Mouse (Mus musculus) hindbrain, postnatal 0 days (tissue): ENCODE results near the gene Ncapd2. TPM values are rescaled to one million over a fixed set of nuclear protein-coding genes. Genes with fewer than 3 reads are reported as not detected.
A peak's percentile ranks its signal among the peaks of the same experiment; 100 is the strongest.

Source experiments
- ATAC-seq: fragments of 200-750 bp; cut with Nextera tagmentation; 2 replicates; pipeline ENCODE4 v1.8.0; 2017; ENCODE audit warnings: mild to moderate bottlenecking, moderate TSS enrichment, moderate library complexity
- DNase-seq: peaks from one replicate; pipeline ENCODE4 v3.0.0-alpha.2; 2015; ENCODE audit warnings: low spot score
- H3K27ac ChIP-seq: fragments of 300-500 bp; sonication (generic); 2 replicates; pipeline ENCODE4 v1.5.1; 2014; ENCODE audit warnings: mild to moderate bottlenecking
- H3K27me3 ChIP-seq: fragments of 300-500 bp; sonication (generic); 2 replicates; pipeline ENCODE4 v1.6.1; 2014; ENCODE audit warnings: low read length, mixed read lengths; ENCODE audit not compliant: insufficient read depth
- H3K36me3 ChIP-seq: fragments of 300-500 bp; sonication (generic); 2 replicates; pipeline ENCODE4 v1.6.1; 2014; ENCODE audit warnings: low read length, mixed read lengths; ENCODE audit not compliant: insufficient read depth
- H3K4me1 ChIP-seq: fragments of 300-500 bp; sonication (generic); 2 replicates; pipeline ENCODE4 v1.6.1; 2014; ENCODE audit warnings: antibody characterized with exemption, low read length, mixed read lengths; ENCODE audit not compliant: insufficient read depth
- H3K4me2 ChIP-seq: fragments of 300-500 bp; sonication (generic); 2 replicates; pipeline ENCODE4 v1.6.1; 2014; ENCODE audit warnings: low read depth, mild to moderate bottlenecking, low read length, moderate library complexity, mixed read lengths
- H3K4me3 ChIP-seq: fragments of 300-500 bp; sonication (generic); 2 replicates; pipeline ENCODE4 v1.5.1; 2014; ENCODE audit warnings: low read length
- H3K9ac ChIP-seq: fragments of 300-500 bp; sonication (generic); replicated peaks from 2 replicates; pipeline ENCODE4 v1.6.1; 2014; ENCODE audit warnings: mild to moderate bottlenecking, low read length, moderate library complexity, mixed read lengths
- H3K9me3 ChIP-seq: fragments of 300-500 bp; sonication (generic); 2 replicates; pipeline ENCODE4 v1.6.1; 2016; ENCODE audit warnings: low read length, mixed read lengths
- CTCF ChIP-seq: IDR thresholded peaks from 2 replicates; pipeline ENCODE4 v1.5.1; 2016; ENCODE audit warnings: antibody characterized with exemption, control low read depth, low read depth
- WGBS: fragments of 180-500 bp; shearing (Covaris S2); extraction: QIAGEN DNeasy Blood & Tissue Kit; methylation state at CpG from one replicate; pipeline ENCODE4 v1.1.7; 2014; 5-methylcytosine and 5-hydroxymethylcytosine counted together
- polyA plus RNA-seq: library from polyadenylated mRNA; unstranded; fragments of >200 nt; fragmentation: Nextera tagmentation; extraction: Ambion mirVana; gene quantifications from 2 replicates; pipeline ENCODE4 v1.2.1, GENCODE M21; 2015
- total RNA-seq: library from RNA; depleted of rRNA; stranded (reverse); fragments of >200 nt; gene quantifications from 2 replicates; pipeline ENCODE4 v1.2.3, GENCODE M21; 2014

The Ncapd2 gene
- total and polyA plus RNA-seq, 2 experiments from 2014 or later = 30.3 to 47.1 TPM

GRCm38 (mm10) chr6:125225518-125226115 lies 34.1 kb upstream of the Ncapd2 start:
- no peak overlapping the region for H3K9ac ChIP-seq
- no peaks in the 10 kb centered on the region for H3K9me3 ChIP-seq
- WGBS = 86% methylated on average over 5 of the region's 5 CpGs
- no peaks in the 10 kb centered on the region for H3K36me3 ChIP-seq
- DNase-seq (no peak), ATAC-seq (no peak)
- no peaks in the 10 kb centered on the region for H3K27me3 ChIP-seq
- no peak overlapping the region for H3K4me2 ChIP-seq
- peak; percentile 48 for TF ChIP-seq CTCF
- H3K4me1 ChIP-seq = no peaks in the 10 kb centered on the region
- H3K4me3 ChIP-seq = no peak overlapping the region
- no peak overlapping the region for H3K27ac ChIP-seq

DNA sequence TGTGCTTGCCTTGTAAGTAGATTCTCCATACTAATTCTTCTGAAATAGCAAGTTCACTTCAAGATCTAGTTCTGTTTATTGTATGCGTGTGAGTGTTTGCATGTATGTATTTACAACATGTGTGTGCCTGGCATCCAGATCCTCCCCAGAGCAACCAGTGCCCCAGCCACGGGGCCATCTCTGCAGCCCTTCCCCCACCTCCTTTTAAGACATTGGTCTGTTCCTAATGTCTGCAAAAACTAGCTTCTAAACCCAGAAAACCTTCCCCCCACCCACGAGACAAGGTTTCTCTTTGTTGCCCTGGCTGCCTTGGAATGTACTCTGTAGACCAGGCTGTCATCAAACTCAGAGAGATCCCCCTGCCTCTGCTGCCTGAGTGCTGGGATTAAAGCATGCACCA lies 31.1 kb upstream of the Ncapd2 start:
- ATAC-seq (no peak), DNase-seq (no peak)
- Histone ChIP-seq H3K4me3 (no peak overlapping the region), H3K36me3 (no peaks in the 10 kb centered on the region), H3K27ac (no peak overlapping the region), H3K9me3 (no peaks in the 10 kb centered on the region), H3K4me2 (no peak overlapping the region), H3K27me3 (no peaks in the 10 kb centered on the region), H3K9ac (no peak overlapping the region), H3K4me1 (no peaks in the 10 kb centered on the region)
- TF ChIP-seq CTCF = no peak
- WGBS = 88% methylated on average over 3 of the region's 3 CpGs

GRCm38 (mm10) chr6:125222146-125222545 lies 30.6 kb upstream of the Ncapd2 start:
- no peaks in the 10 kb centered on the region for H3K36me3 ChIP-seq
- H3K4me3 ChIP-seq = no peak overlapping the region
- no peak overlapping the region for H3K9ac ChIP-seq
- ATAC-seq = no peak
- TF ChIP-seq CTCF = no peak
- DNase-seq = no peak
- H3K27me3 ChIP-seq = no peaks in the 10 kb centered on the region
- WGBS = 72% methylated on average over 2 of the region's 2 CpGs
- H3K4me2 ChIP-seq = no peak overlapping the region
- H3K27ac ChIP-seq = no peak overlapping the region
- H3K9me3 ChIP-seq = no peaks in the 10 kb centered on the region
- no peaks in the 10 kb centered on the region for H3K4me1 ChIP-seq

DNA sequence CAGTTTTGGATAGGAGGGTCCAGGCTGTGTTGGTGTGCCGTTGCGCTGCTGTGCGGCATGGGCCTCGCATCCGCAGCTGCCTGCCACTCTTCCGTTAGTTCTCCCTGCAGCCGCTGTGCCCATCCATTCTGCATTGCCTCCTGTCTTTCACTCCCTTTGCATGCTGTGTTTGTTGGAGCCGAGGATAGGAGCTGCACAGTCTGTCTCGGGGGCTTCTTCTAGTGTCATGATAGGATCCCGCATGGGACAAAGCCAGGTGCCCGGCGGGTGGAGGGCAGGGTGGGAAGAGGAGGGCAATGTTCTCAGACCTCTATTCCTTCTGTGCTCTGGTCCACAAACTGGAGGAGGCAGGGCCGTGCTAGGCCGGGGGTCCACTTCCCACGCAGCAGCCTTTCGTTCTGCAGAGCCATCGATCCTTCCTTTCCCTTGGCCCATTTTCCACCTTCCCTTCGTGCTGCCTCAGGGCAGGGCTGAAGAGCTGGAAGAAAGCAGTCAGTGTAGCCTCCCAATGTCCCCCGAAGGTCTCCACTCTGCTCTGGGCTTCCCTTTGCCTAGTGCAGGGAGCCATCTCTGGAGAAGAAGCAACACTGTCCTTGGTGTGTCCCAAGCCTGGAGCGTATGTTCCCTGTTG lies 29.7 kb upstream of the Ncapd2 start:
- H3K9ac ChIP-seq = no peak overlapping the region
- H3K9me3 ChIP-seq = no peaks in the 10 kb centered on the region
- no peaks in the 10 kb centered on the region for H3K27me3 ChIP-seq
- H3K27ac ChIP-seq = no peak overlapping the region
- H3K36me3 ChIP-seq = no peaks in the 10 kb centered on the region
- H3K4me2 ChIP-seq = no peak overlapping the region
- DNase-seq (no peak), ATAC-seq (no peak)
- no peak overlapping the region for H3K4me3 ChIP-seq
- WGBS = 90% methylated on average over 20 of the region's 20 CpGs
- TF ChIP-seq CTCF = no peak
- peaks cover 3% of the 10 kb centered on the region; the same call in 1 of the 2 replicates for H3K4me1 ChIP-seq

DNA sequence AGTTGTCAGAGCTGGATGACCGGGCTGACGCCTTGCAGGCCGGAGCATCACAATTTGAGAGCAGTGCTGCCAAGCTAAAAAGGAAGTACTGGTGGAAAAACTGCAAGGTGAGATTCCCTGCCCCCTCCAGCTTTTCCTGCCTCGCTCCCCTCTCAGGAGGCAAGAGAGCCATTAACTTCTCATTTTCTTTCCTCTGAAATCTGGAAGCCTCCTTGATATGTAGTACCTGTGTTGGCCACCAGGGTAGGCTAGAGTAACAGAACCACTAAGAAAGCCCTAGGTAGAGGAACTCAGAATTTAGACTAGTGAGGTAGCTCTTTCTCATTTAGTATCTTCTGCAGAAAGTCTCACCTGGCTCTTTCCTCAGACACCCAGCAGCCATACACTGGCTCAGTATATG lies 27.5 kb upstream of the Ncapd2 start:
- Histone ChIP-seq H3K4me2 (no peak overlapping the region), H3K27me3 (no peaks in the 10 kb centered on the region), H3K4me1 (peaks cover 6% of the 10 kb centered on the region), H3K27ac (no peak overlapping the region), H3K9ac (no peak overlapping the region), H3K36me3 (no peaks in the 10 kb centered on the region), H3K9me3 (no peaks in the 10 kb centered on the region), H3K4me3 (no peak overlapping the region)
- DNase-seq (peak; percentile 74), ATAC-seq (no peak)
- TF ChIP-seq CTCF = peak; percentile 88
- 71% methylated on average over 4 of the region's 4 CpGs for WGBS

DNA sequence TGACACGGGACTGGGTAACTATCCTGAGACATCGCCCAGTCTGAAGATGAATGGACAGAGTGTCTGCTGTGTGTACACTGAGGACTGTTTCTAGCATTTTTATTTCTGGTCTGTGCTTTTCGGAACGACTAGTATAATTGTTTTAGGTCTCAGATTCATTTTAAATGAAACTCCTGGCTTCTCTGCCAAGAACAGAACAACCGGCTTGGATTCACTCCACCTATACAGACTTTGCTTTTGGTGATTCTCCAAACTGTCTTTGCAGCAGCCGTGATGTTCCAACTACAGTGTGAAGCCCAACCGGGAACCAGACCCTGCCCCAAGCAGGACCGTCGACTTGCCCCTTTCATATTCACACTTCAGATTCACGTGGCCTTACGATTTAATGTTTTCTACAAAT lies 26.4 kb upstream of the Ncapd2 start:
- H3K27ac ChIP-seq = no peak overlapping the region
- ATAC-seq = no peak
- H3K27me3 ChIP-seq = no peaks in the 10 kb centered on the region; the same call in 1 of the 2 replicates
- DNase-seq = no peak
- H3K4me2 ChIP-seq = no peak overlapping the region
- H3K9me3 ChIP-seq = no peaks in the 10 kb centered on the region
- 83% methylated on average over 11 of the region's 11 CpGs for WGBS
- peaks cover 6% of the 10 kb centered on the region for H3K4me1 ChIP-seq
- H3K36me3 ChIP-seq = no peaks in the 10 kb centered on the region
- no peak overlapping the region for H3K4me3 ChIP-seq
- TF ChIP-seq CTCF = no peak
- H3K9ac ChIP-seq = no peak overlapping the region

DNA sequence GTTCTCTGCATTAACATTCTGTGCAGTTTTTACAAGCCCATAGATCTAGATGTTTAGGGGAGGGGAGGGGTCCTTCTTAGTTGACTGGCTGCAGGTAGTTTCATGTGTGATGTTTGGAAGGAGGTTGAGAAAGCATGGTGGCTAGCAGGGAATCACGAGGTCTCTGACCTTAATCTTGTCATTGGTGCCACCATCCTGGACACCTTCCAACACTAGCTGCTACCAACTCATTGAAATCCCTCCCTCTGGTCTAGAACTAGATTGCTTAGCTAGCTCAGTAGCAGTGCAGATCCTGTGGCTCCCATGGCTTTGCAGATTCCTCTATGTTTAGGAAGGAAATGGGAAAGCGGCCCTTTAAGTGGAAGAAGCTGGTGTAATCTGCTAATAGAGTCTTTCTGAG lies 25.4 kb upstream of the Ncapd2 start:
- WGBS = 71% methylated on average over 2 of the region's 2 CpGs

More for the DNA sequence above, 25.4 kb upstream of the Ncapd2 start:
- DNase-seq = no peak
- no peaks in the 10 kb centered on the region for H3K36me3 ChIP-seq
- H3K4me3 ChIP-seq = no peak overlapping the region
- no peak for TF ChIP-seq CTCF
- H3K27ac ChIP-seq = no peak overlapping the region
- H3K4me2 ChIP-seq = peak overlapping the region; percentile 94
- no peak for ATAC-seq
- H3K4me1 ChIP-seq = peaks cover 6% of the 10 kb centered on the region
- H3K9ac ChIP-seq = no peak overlapping the region
- no peaks in the 10 kb centered on the region for H3K9me3 ChIP-seq
- no peaks in the 10 kb centered on the region; the same call in 1 of the 2 replicates for H3K27me3 ChIP-seq
